Mouse (Mus musculus) lung, postnatal 0 days (tissue): ENCODE data around the gene Gm1123.

Source experiments
- CTCF ChIP-seq: IDR thresholded peaks from 2 replicates; pipeline ENCODE4 v1.5.1; 2016; ENCODE audit warnings: antibody characterized with exemption, mild to moderate bottlenecking
- EP300 ChIP-seq: IDR thresholded peaks from 2 replicates; pipeline ENCODE4 v1.6.1; 2016; ENCODE audit warnings: antibody characterized with exemption, mild to moderate bottlenecking, control low read depth

- TF ChIP-seq CTCF (no peak), EP300 (no peak)
Observed at GRCm38 (mm10) chr9:99072538-99072937, 37.0 kb upstream of the Gm1123 start.
